Mouse (Mus musculus) liver, embryonic 14.5 days (tissue): ENCODE measurements around the gene Vars.

Experiments
- CTCF ChIP-seq: IDR thresholded peaks from 2 replicates; pipeline ENCODE4 v1.5.1; 2016; ENCODE audit warnings: antibody characterized with exemption, low read depth, control low read depth
- EP300 ChIP-seq: IDR thresholded peaks from 2 replicates; pipeline ENCODE4 v1.6.1; 2016; ENCODE audit warnings: antibody characterized with exemption, low read depth

DNA sequence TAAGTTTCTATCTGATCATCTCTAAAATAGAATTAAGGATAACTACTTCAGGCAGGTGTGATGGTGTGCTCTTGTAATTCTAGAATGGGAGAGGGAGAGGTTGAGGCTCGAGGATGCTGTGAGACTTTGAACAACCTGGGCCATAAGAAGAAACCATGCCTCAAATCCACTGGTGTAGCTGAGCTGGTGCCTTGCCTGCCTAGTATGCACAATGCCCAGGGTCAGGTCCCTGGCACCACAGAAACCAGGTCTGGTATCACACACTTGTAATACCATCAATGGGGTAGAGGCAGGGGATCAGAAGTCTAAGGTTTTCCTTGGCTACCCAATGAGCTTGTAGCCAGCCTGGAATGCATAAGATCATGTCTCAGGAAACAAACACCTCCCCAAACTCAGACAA, 37.9 kb upstream of the Vars start:
- TF ChIP-seq CTCF (no peak), EP300 (no peak)
